Mouse (Mus musculus) liver, postnatal 0 days (tissue): ENCODE results near the gene Mpg. TPM values are rescaled to one million over a fixed set of nuclear protein-coding genes. Genes with fewer than 3 reads are reported as not detected.
A peak's percentile ranks its signal among the peaks of the same experiment; 100 is the strongest.

Source experiments
- ATAC-seq: fragments of 200-750 bp; cut with Nextera tagmentation; 2 replicates; pipeline ENCODE4 v1.8.0; 2017; ENCODE audit warnings: mild to moderate bottlenecking, moderate library complexity
- DNase-seq: peaks from one replicate; pipeline ENCODE4 v3.0.0-alpha.2; 2016
- H3K27ac ChIP-seq: fragments of 300-500 bp; sonication (generic); 2 replicates; pipeline ENCODE4 v1.5.1; 2014; ENCODE audit warnings: antibody characterized with exemption, moderate library complexity, mild to moderate bottlenecking, low read depth
- H3K27me3 ChIP-seq: fragments of 300-500 bp; sonication (generic); 2 replicates; pipeline ENCODE4 v1.6.1; 2014; ENCODE audit warnings: low read length, control low read depth, mixed read lengths; ENCODE audit not compliant: insufficient read depth
- H3K36me3 ChIP-seq: fragments of 300-500 bp; sonication (generic); replicated peaks from 2 replicates; pipeline ENCODE4 v1.6.1; 2014; ENCODE audit warnings: mild to moderate bottlenecking, control low read depth, low read length, moderate library complexity, mixed read lengths; ENCODE audit not compliant: insufficient read depth
- H3K4me1 ChIP-seq: fragments of 300-500 bp; sonication (generic); 2 replicates; pipeline ENCODE4 v1.6.1; 2014; ENCODE audit warnings: antibody characterized with exemption, mild to moderate bottlenecking, control low read depth; ENCODE audit not compliant: insufficient read depth
- H3K4me2 ChIP-seq: fragments of 300-500 bp; sonication (generic); 2 replicates; pipeline ENCODE4 v1.6.1; 2014; ENCODE audit warnings: low read depth, mild to moderate bottlenecking, low read length, moderate library complexity, mixed read lengths
- H3K4me3 ChIP-seq: fragments of 300-500 bp; sonication (generic); 2 replicates; pipeline ENCODE4 v1.5.1; 2014; ENCODE audit warnings: low read depth, low read length
- H3K9ac ChIP-seq: fragments of 300-500 bp; sonication (generic); replicated peaks from 2 replicates; pipeline ENCODE4 v1.6.1; 2014; ENCODE audit warnings: mild to moderate bottlenecking, moderate library complexity
- H3K9me3 ChIP-seq: fragments of 300-500 bp; sonication (generic); 2 replicates; pipeline ENCODE4 v1.6.1; 2016; ENCODE audit warnings: mild to moderate bottlenecking, control low read depth, low read length, mixed read lengths
- CTCF ChIP-seq: sonication (generic); IDR thresholded peaks from 2 replicates; pipeline ENCODE4 v1.5.1; 2016; ENCODE audit warnings: antibody characterized with exemption, low read depth
- EP300 ChIP-seq: IDR thresholded peaks from 2 replicates; pipeline ENCODE4 v1.6.1; 2016; ENCODE audit warnings: antibody characterized with exemption, low read depth, mild to moderate bottlenecking
- WGBS: fragments of 180-500 bp; shearing (Covaris S2); extraction: QIAGEN DNeasy Blood & Tissue Kit; methylation state at CpG from one replicate; pipeline ENCODE4 v1.1.7; 2014; ENCODE audit not compliant: insufficient replicate concordance; 5-methylcytosine and 5-hydroxymethylcytosine counted together
- polyA plus RNA-seq: library from polyadenylated mRNA; unstranded; fragments of >200 nt; fragmentation: Nextera tagmentation; extraction: Ambion mirVana; gene quantifications from 2 replicates; pipeline ENCODE4 v1.2.1, GENCODE M21; 2015

The Mpg gene
- polyA plus RNA-seq, 1 experiment from 2014 or later = 13.5 TPM

- Histone ChIP-seq H3K36me3 (peaks cover 82% of the 10 kb centered on the region), H3K4me3 (no peak overlapping the region), H3K9ac (peak overlapping the region; percentile 68), H3K27ac (peak overlapping the region; percentile 94), H3K9me3 (no peaks in the 10 kb centered on the region), H3K4me1 (peaks cover 53% of the 10 kb centered on the region), H3K4me2 (peak overlapping the region; percentile 20), H3K27me3 (no peaks in the 10 kb centered on the region)
- DNase-seq = peak; percentile 80
- peak; percentile 99 for ATAC-seq
- TF ChIP-seq CTCF (no peak), EP300 (peak; percentile 100)
- 60% methylated on average over 6 of the region's 6 CpGs for WGBS
Measured at GRCm38 (mm10) chr11:32245614-32246013, 19.3 kb downstream of the Mpg start.

- Histone ChIP-seq H3K4me3 (no peak overlapping the region), H3K4me2 (no peak overlapping the region), H3K4me1 (peaks cover 50% of the 10 kb centered on the region), H3K9ac (peak overlapping the region; percentile 6), H3K9me3 (no peaks in the 10 kb centered on the region), H3K27ac (peak overlapping the region; percentile 90), H3K36me3 (peaks cover 77% of the 10 kb centered on the region), H3K27me3 (no peaks in the 10 kb centered on the region)
- TF ChIP-seq EP300 (peak; percentile 70; the same call in 1 of the 2 replicates), CTCF (peak; percentile 72)
- DNase-seq (no peak), ATAC-seq (no peak)
Measured at GRCm38 (mm10) chr11:32247068-32247467, 20.8 kb downstream of the Mpg start.

- 72% methylated on average over 3 of the region's 3 CpGs for WGBS
- H3K9ac ChIP-seq = no peak overlapping the region
- ATAC-seq = no peak
Measured at GRCm38 (mm10) chr11:32248350-32248749, 22.0 kb downstream of the Mpg start.

GRCm38 (mm10) chr11:32250880-32251763, 24.8 kb downstream of the Mpg start:
- DNase-seq = peak; percentile 71
- Histone ChIP-seq H3K36me3 (peaks cover 72% of the 10 kb centered on the region), H3K9me3 (no peaks in the 10 kb centered on the region), H3K27me3 (no peaks in the 10 kb centered on the region), H3K9ac (peak overlapping the region; percentile 55), H3K4me2 (no peak overlapping the region), H3K4me1 (peaks cover 25% of the 10 kb centered on the region), H3K4me3 (no peak overlapping the region), H3K27ac (peak overlapping the region; percentile 90)
- 0 out of 2 replicates have a peak, but pooled peaks have one; percentile 10 for TF ChIP-seq CTCF
- peak; percentile 100 for TF ChIP-seq EP300
- 72% methylated on average over 8 of the region's 8 CpGs for WGBS
- ATAC-seq = peak; percentile 98

More at GRCm38 (mm10) chr11:32248350-32248749, 22.0 kb downstream of the Mpg start:
- TF ChIP-seq EP300 (no peak), CTCF (no peak)
- Histone ChIP-seq H3K4me2 (no peak overlapping the region), H3K36me3 (peaks cover 78% of the 10 kb centered on the region), H3K27ac (peak overlapping the region; percentile 90), H3K4me1 (peaks cover 37% of the 10 kb centered on the region), H3K4me3 (no peak overlapping the region), H3K9me3 (no peaks in the 10 kb centered on the region), H3K27me3 (no peaks in the 10 kb centered on the region)
- DNase-seq = no peak

GRCm38 (mm10) chr11:32253121-32253520, 26.8 kb downstream of the Mpg start:
- no peak overlapping the region for H3K4me3 ChIP-seq
- no peak for ATAC-seq
- peaks cover 24% of the 10 kb centered on the region for H3K4me1 ChIP-seq
- no peak for DNase-seq
- H3K4me2 ChIP-seq = no peak overlapping the region
- TF ChIP-seq EP300 = no peak
- TF ChIP-seq CTCF = no peak
- no peaks in the 10 kb centered on the region for H3K9me3 ChIP-seq
- no peaks in the 10 kb centered on the region for H3K27me3 ChIP-seq
- 92% methylated on average over 1 of the region's 1 CpGs for WGBS
- no peak overlapping the region for H3K9ac ChIP-seq
- H3K27ac ChIP-seq = peak overlapping the region; percentile 92
- H3K36me3 ChIP-seq = peaks cover 54% of the 10 kb centered on the region

- no peaks in the 10 kb centered on the region for H3K9me3 ChIP-seq
- H3K27me3 ChIP-seq = no peaks in the 10 kb centered on the region
- peak overlapping the region; percentile 92 for H3K27ac ChIP-seq
- peak; percentile 98 for TF ChIP-seq EP300
- no peak for TF ChIP-seq CTCF
- DNase-seq = peak; percentile 53
- peaks cover 15% of the 10 kb centered on the region for H3K4me1 ChIP-seq
- peak overlapping the region; percentile 19 for H3K4me2 ChIP-seq
- H3K9ac ChIP-seq = peak overlapping the region; percentile 66
- no peak overlapping the region for H3K4me3 ChIP-seq
- WGBS = 69% methylated on average over 1 of the region's 1 CpGs
- peak; percentile 99 for ATAC-seq
- H3K36me3 ChIP-seq = peaks cover 40% of the 10 kb centered on the region
Measured at GRCm38 (mm10) chr11:32256146-32256545, 29.8 kb downstream of the Mpg start.
